Mouse (Mus musculus): ENCODE measurements around the gene Prep. TPM values are rescaled to one million over a fixed set of nuclear protein-coding genes. Genes with fewer than 3 reads are reported as not detected.

The Prep gene
- polyA plus RNA-seq, 1 experiment, result 35.6 TPM

GRCm38 (mm10) chr10:45066131-45066930, 672 bp upstream of the Prep start:
- Histone ChIP-seq H3K79me2 (ENCODE audit: control insufficient read depth, insufficient read depth) (peaks cover 46% of the 10 kb centered on the region), H3K4me3 (peak overlapping the region; percentile 77), H3K36me3 (ENCODE audit: control insufficient read depth, insufficient read depth) (no peaks in the 10 kb centered on the region), H3ac (ENCODE audit: control insufficient read depth, insufficient read length) (peak overlapping the region; percentile 72), H3K27me3 (ENCODE audit: control insufficient read depth, insufficient read depth, insufficient read length) (no peaks in the 10 kb centered on the region), H3K4me2 (ENCODE audit: low read depth) (peak overlapping the region; percentile 97)
- TF ChIP-seq E2F4 (IDR thresholded peaks at IDR 0.05; ENCODE audit: insufficient read depth) (no peak), POLR2A (IDR thresholded peaks at IDR 0.05; ENCODE audit: insufficient read length, low read depth) (no peak), TCF3 (IDR thresholded peaks at IDR 0.05; ENCODE audit: insufficient read length, low read depth) (no peak), REST (IDR thresholded peaks at IDR 0.05; ENCODE audit: insufficient read depth, insufficient read length) (no peak), MYOG (IDR thresholded peaks at IDR 0.05; ENCODE audit: control insufficient read depth in 1 of 3, insufficient read depth in 1 of 3, insufficient read length in 2 of 3, low read depth in 2 of 3) (no peak), POLR2AphosphoS2 (IDR thresholded peaks at IDR 0.05; ENCODE audit: insufficient read length, low read depth) (no peak), USF1 (IDR thresholded peaks at IDR 0.05; ENCODE audit: low read depth) (no peak), MAX (IDR thresholded peaks at IDR 0.05; ENCODE audit: low read depth) (no peak), TCF12 (IDR thresholded peaks at IDR 0.05; ENCODE audit: insufficient read depth, poor library complexity, severe bottlenecking) (no peak), CEBPB (IDR thresholded peaks at IDR 0.05; ENCODE audit: insufficient read depth, poor library complexity, severe bottlenecking) (no peak), MYOD1 (IDR thresholded peaks at IDR 0.05; ENCODE audit: control insufficient read depth in 1 of 3, insufficient read length in 2 of 3, low read depth in 2 of 3) (no peak)

GRCm38 (mm10) chr10:45067436-45067925, 478 bp downstream of the Prep start:
- Histone ChIP-seq H3K27me3 (ENCODE audit: control insufficient read depth, insufficient read depth, insufficient read length) (no peaks in the 10 kb centered on the region), H3ac (ENCODE audit: control insufficient read depth, insufficient read length) (peak overlapping the region; percentile 72), H3K4me2 (ENCODE audit: low read depth) (peak overlapping the region; percentile 92), H3K4me3 (peak overlapping the region; percentile 77), H3K79me2 (ENCODE audit: control insufficient read depth, insufficient read depth) (peaks cover 55% of the 10 kb centered on the region), H3K36me3 (ENCODE audit: control insufficient read depth, insufficient read depth) (peaks cover under 1% of the 10 kb centered on the region)
- TF ChIP-seq TCF3 (IDR thresholded peaks at IDR 0.05; ENCODE audit: insufficient read length, low read depth) (no peak), TCF12 (IDR thresholded peaks at IDR 0.05; ENCODE audit: insufficient read depth, poor library complexity, severe bottlenecking) (no peak), CEBPB (IDR thresholded peaks at IDR 0.05; ENCODE audit: insufficient read depth, poor library complexity, severe bottlenecking) (no peak), REST (IDR thresholded peaks at IDR 0.05; ENCODE audit: insufficient read depth, insufficient read length) (no peak), POLR2A (IDR thresholded peaks at IDR 0.05; ENCODE audit: insufficient read length, low read depth) (no peak), MYOD1 (IDR thresholded peaks at IDR 0.05; ENCODE audit: control insufficient read depth in 1 of 3, insufficient read length in 2 of 3, low read depth in 2 of 3) (no peak), POLR2AphosphoS2 (IDR thresholded peaks at IDR 0.05; ENCODE audit: insufficient read length, low read depth) (no peak), USF1 (IDR thresholded peaks at IDR 0.05; ENCODE audit: low read depth) (no peak), MAX (IDR thresholded peaks at IDR 0.05; ENCODE audit: low read depth) (no peak)

GRCm38 (mm10) chr10:45069557-45069956, 2.6 kb downstream of the Prep start:
- H3K36me3 ChIP-seq (ENCODE audit: control insufficient read depth, insufficient read depth), result peaks cover 19% of the 10 kb centered on the region
- TF ChIP-seq CEBPB (IDR thresholded peaks at IDR 0.05; ENCODE audit: insufficient read depth, poor library complexity, severe bottlenecking) (no peak), MYOG (IDR thresholded peaks at IDR 0.05; ENCODE audit: control insufficient read depth in 1 of 3, insufficient read depth in 1 of 3, insufficient read length in 2 of 3, low read depth in 2 of 3) (peak in 2 of 3 experiments; percentile 20 to 49)
- no peaks in the 10 kb centered on the region for H3K27me3 ChIP-seq (ENCODE audit: control insufficient read depth, insufficient read depth, insufficient read length)
- H3K4me2 ChIP-seq (ENCODE audit: low read depth), result peak overlapping the region; percentile 92
- peaks cover 75% of the 10 kb centered on the region for H3K79me2 ChIP-seq (ENCODE audit: control insufficient read depth, insufficient read depth)
- H3ac ChIP-seq (ENCODE audit: control insufficient read depth, insufficient read length), result no peak overlapping the region
- no peak overlapping the region for H3K4me3 ChIP-seq

- no peaks in the 10 kb centered on the region for H3K27me3 ChIP-seq (ENCODE audit: control insufficient read depth, insufficient read depth, insufficient read length)
- H3K4me2 ChIP-seq (ENCODE audit: low read depth), result no peak overlapping the region
- H3K4me3 ChIP-seq, result no peak overlapping the region
- no peak overlapping the region for H3ac ChIP-seq (ENCODE audit: control insufficient read depth, insufficient read length)
- peaks cover 82% of the 10 kb centered on the region for H3K79me2 ChIP-seq (ENCODE audit: control insufficient read depth, insufficient read depth)
- no peak for TF ChIP-seq REST (IDR thresholded peaks at IDR 0.05; ENCODE audit: insufficient read depth, insufficient read length)
- TF ChIP-seq TCF12 (IDR thresholded peaks at IDR 0.05; ENCODE audit: insufficient read depth, poor library complexity, severe bottlenecking), result no peak
- no peak for TF ChIP-seq TCF3 (IDR thresholded peaks at IDR 0.05; ENCODE audit: insufficient read length, low read depth)
- no peak for TF ChIP-seq MAX (IDR thresholded peaks at IDR 0.05; ENCODE audit: low read depth)
- TF ChIP-seq MYOD1 (IDR thresholded peaks at IDR 0.05; ENCODE audit: control insufficient read depth in 1 of 3, insufficient read length in 2 of 3, low read depth in 2 of 3), result no peak
- TF ChIP-seq CEBPB (IDR thresholded peaks at IDR 0.05; ENCODE audit: insufficient read depth, poor library complexity, severe bottlenecking), result no peak
- no peak for TF ChIP-seq SRF (IDR thresholded peaks at IDR 0.05; ENCODE audit: control insufficient read depth, insufficient read length, low read depth)
- no peak for TF ChIP-seq POLR2AphosphoS2 (IDR thresholded peaks at IDR 0.05; ENCODE audit: insufficient read length, low read depth)
- no peak for TF ChIP-seq E2F4 (IDR thresholded peaks at IDR 0.05; ENCODE audit: insufficient read depth)
- no peak for TF ChIP-seq POLR2A (IDR thresholded peaks at IDR 0.05; ENCODE audit: insufficient read length, low read depth)
- TF ChIP-seq MYOG (IDR thresholded peaks at IDR 0.05; ENCODE audit: control insufficient read depth in 1 of 3, insufficient read depth in 1 of 3, insufficient read length in 2 of 3, low read depth in 2 of 3), result no peak
- no peak for TF ChIP-seq USF1 (IDR thresholded peaks at IDR 0.05; ENCODE audit: low read depth)
- peaks cover 22% of the 10 kb centered on the region for H3K36me3 ChIP-seq (ENCODE audit: control insufficient read depth, insufficient read depth)
Observed at GRCm38 (mm10) chr10:45070362-45070761, 3.4 kb downstream of the Prep start.
